ENCODE assay signal across 22 mouse cellular contexts in genomic region chr9:99044761-99045160, GRCm38 (mm10). TPM values are rescaled to one million over a fixed set of nuclear protein-coding genes. Genes with fewer than 3 reads are reported as not detected.
A peak's percentile ranks its signal among the peaks of the same experiment; 100 is the strongest.
DNase-seq lines count a peak whose midpoint lies in the region; ATAC-seq and TF ChIP-seq lines count a peak whose summit lies in the region.
"Had no signal": no experiment of that assay in that cellular context is flagged by ENCODE, and none has a peak within 500 bp of the region (broad histone marks: within the 10 kb centered on the region; RNA-seq: fewer than 3 reads in every experiment).

No protein-coding gene starts in this region.

- no peak overlapping the region for H3K4me2 ChIP-seq in midbrain, postnatal 0 days (ENCODE audit: low read depth, low read length, poor library complexity, severe bottlenecking)
- H3K4me2 ChIP-seq in midbrain, embryonic 13.5 days (replicated peaks) = no peak overlapping the region
- H3K4me2 ChIP-seq: embryonic facial prominence, embryonic 13.5 days; limb, embryonic 12.5 days; neural tube, embryonic 15.5 days had no signal

- no peaks in the 10 kb centered on the region for H3K4me1 ChIP-seq in midbrain, postnatal 0 days (ENCODE audit: insufficient read depth, low read length)
- 0 out of 2 replicates have a peak, but pooled peaks cover 9% of the 10 kb centered on the region for H3K4me1 ChIP-seq in midbrain, embryonic 13.5 days (replicated peaks)
- H3K4me1 ChIP-seq in limb, embryonic 10.5 days = no peaks in the 10 kb centered on the region
- H3K4me1 ChIP-seq: neural tube, embryonic 15.5 days had no signal

- TF ChIP-seq CTCF in midbrain, postnatal 0 days (IDR thresholded peaks at IDR 0.05) = no peak

- 84% methylated on average over 8 of the region's 8 CpGs for WGBS in midbrain, postnatal 0 days
- 86% methylated on average over 8 of the region's 8 CpGs for WGBS in midbrain, embryonic 13.5 days
- 87% methylated on average over 8 of the region's 8 CpGs for WGBS in limb, embryonic 10.5 days

- ATAC-seq in cerebellum, adult (ENCODE audit: insufficient number of reproducible peaks, low FRiP score, low TSS enrichment) = peak; percentile 56
- ATAC-seq in midbrain, postnatal 0 days (ENCODE audit: low FRiP score) = no peak
- ATAC-seq in midbrain, embryonic 13.5 days = no peak

- no peak overlapping the region for H3K27ac ChIP-seq in midbrain, postnatal 0 days (ENCODE audit: low read depth, low read length)
- H3K27ac ChIP-seq in midbrain, embryonic 13.5 days = no peak overlapping the region
- no peak overlapping the region for H3K27ac ChIP-seq in limb, embryonic 10.5 days
- H3K27ac ChIP-seq: embryonic facial prominence, embryonic 13.5 days; heart, adult 2 months; limb, embryonic 12.5 days; liver, embryonic 14.5 days; midbrain, embryonic 10.5 days; neural tube, embryonic 15.5 days; stomach, postnatal 0 days had no signal

- H3K4me3 ChIP-seq in midbrain, postnatal 0 days (ENCODE audit: low read depth, low read length) = no peak overlapping the region
- H3K4me3 ChIP-seq in midbrain, embryonic 13.5 days (replicated peaks) = no peak overlapping the region
- no peak overlapping the region for H3K4me3 ChIP-seq in limb, embryonic 10.5 days
- H3K4me3 ChIP-seq: embryonic facial prominence, embryonic 13.5 days; heart, adult 2 months; limb, embryonic 12.5 days; midbrain, embryonic 10.5 days; neural tube, embryonic 15.5 days had no signal

- no peaks in the 10 kb centered on the region for H3K27me3 ChIP-seq in midbrain, postnatal 0 days (ENCODE audit: insufficient read depth, low read length)
- no peaks in the 10 kb centered on the region for H3K27me3 ChIP-seq in midbrain, embryonic 13.5 days
- no peaks in the 10 kb centered on the region for H3K27me3 ChIP-seq in limb, embryonic 10.5 days (ENCODE audit: low read depth, poor library complexity, severe bottlenecking)
- H3K27me3 ChIP-seq: CH12.LX; embryonic facial prominence, embryonic 13.5 days; limb, embryonic 12.5 days; neural tube, embryonic 15.5 days had no signal

- no peak for DNase-seq in cerebellum, postnatal 4 days (ENCODE audit: low spot score in 2 of 2)
- DNase-seq in midbrain, postnatal 0 days (ENCODE audit: low spot score) = peak; percentile 37
- DNase-seq in cerebellum, postnatal 14 days = peak; percentile 71 to 82
- DNase-seq in layer of hippocampus, adult 9-10 months (ENCODE audit: low spot score) = peak; percentile 32
- DNase-seq in kidney, adult 8-10 months = no peak
- DNase-seq in limb, embryonic 10.5 days (ENCODE audit: low spot score) = no peak
- DNase-seq: adrenal gland, postnatal 14 days; gastrocnemius, postnatal 10 days; heart, adult 2 months; kidney, adult 2 months; lung, postnatal 10 days; thymus, postnatal 25 days had no signal

- H3K9ac ChIP-seq in midbrain, postnatal 0 days (replicated peaks; ENCODE audit: low read length, poor library complexity, severe bottlenecking) = no peak overlapping the region
- no peak overlapping the region for H3K9ac ChIP-seq in midbrain, embryonic 13.5 days (replicated peaks)
- H3K9ac ChIP-seq: embryonic facial prominence, embryonic 13.5 days; limb, embryonic 12.5 days; liver, embryonic 14.5 days; neural tube, embryonic 15.5 days had no signal

- H3K9me3 ChIP-seq in midbrain, postnatal 0 days (ENCODE audit: low read length) = no peaks in the 10 kb centered on the region
- H3K9me3 ChIP-seq in midbrain, embryonic 13.5 days = no peaks in the 10 kb centered on the region
- no peaks in the 10 kb centered on the region for H3K9me3 ChIP-seq in limb, embryonic 10.5 days (replicated peaks)
- H3K9me3 ChIP-seq: embryonic facial prominence, embryonic 13.5 days; limb, embryonic 12.5 days; midbrain, embryonic 10.5 days; neural tube, embryonic 15.5 days had no signal

- H3K36me3 ChIP-seq in midbrain, postnatal 0 days (ENCODE audit: insufficient read depth, low read length) = peaks cover 14% of the 10 kb centered on the region
- peaks cover 33% of the 10 kb centered on the region for H3K36me3 ChIP-seq in midbrain, embryonic 13.5 days
- H3K36me3 ChIP-seq in limb, embryonic 10.5 days = no peaks in the 10 kb centered on the region
- H3K36me3 ChIP-seq: limb, embryonic 12.5 days had no signal

RNA-seq across cellular contexts. Expression of gene Gm1123, which starts 9.2 kb away (rescaled TPM):
- not detected in 2 replicates for total RNA-seq in midbrain, postnatal 0 days (2014; rRNA removed)
- polyA plus RNA-seq in midbrain, postnatal 0 days (2015; fragmentation: Nextera tagmentation; extraction: Ambion mirVana) = 0.15 and 0.16 TPM in 2 replicates
- polyA plus RNA-seq in midbrain, embryonic 13.5 days (2015; fragmentation: Nextera tagmentation; extraction: Ambion mirVana) = 0.09 and 0.26 TPM in 2 replicates
- polyA plus RNA-seq in limb, embryonic 10.5 days (2016; fragmentation: Nextera tagmentation; extraction: Ambion mirVana) = not detected in 2 replicates
- total RNA-seq: adrenal gland, postnatal 14 days; CH12.LX; common myeloid progenitor, adult 5-6 weeks; gastrocnemius, postnatal 10 days; heart, adult 2 months had no signal
- polyA plus RNA-seq: embryonic facial prominence, embryonic 13.5 days; heart, adult 2 months; limb, embryonic 12.5 days; midbrain, embryonic 10.5 days; neural tube, embryonic 15.5 days had no signal

RNA-seq across cellular contexts. Expression of gene Faim, which starts 58.6 kb away (rescaled TPM):
- total RNA-seq in midbrain, postnatal 0 days (2014; rRNA removed) = 49.6 and 55.7 TPM in 2 replicates
- polyA plus RNA-seq in midbrain, postnatal 0 days (2015; fragmentation: Nextera tagmentation; extraction: Ambion mirVana) = 97.9 and 109 TPM in 2 replicates
- polyA plus RNA-seq in midbrain, embryonic 13.5 days (2015; fragmentation: Nextera tagmentation; extraction: Ambion mirVana) = 105 and 107 TPM in 2 replicates
- polyA plus RNA-seq in limb, embryonic 10.5 days (2016; fragmentation: Nextera tagmentation; extraction: Ambion mirVana) = 54.4 and 57.3 TPM in 2 replicates

Comparison
In these comparisons a context has a peak if more than half of its experiments do, and no peak if none do; other contexts are left out.
1. DNase-seq: peak in midbrain, postnatal 0 days (single experiment), cerebellum, postnatal 14 days (2 of 2) and layer of hippocampus, adult 9-10 months (single experiment); none in cerebellum, postnatal 4 days (0 of 2), kidney, adult 8-10 months (0 of 2) and limb, embryonic 10.5 days (single experiment).